Mouse (Mus musculus) neural tube, embryonic 11.5 days (tissue): ENCODE results near the gene Ccdc8. TPM values are rescaled to one million over a fixed set of nuclear protein-coding genes. Genes with fewer than 3 reads are reported as not detected.

Experiments used
- ATAC-seq: fragments of 200-750 bp; cut with Nextera tagmentation; 2 replicates; pipeline ENCODE4 v1.8.0; 2017; ENCODE audit warnings: moderate number of reproducible peaks, mild to moderate bottlenecking, moderate TSS enrichment, moderate library complexity; ENCODE audit not compliant: insufficient read depth, low FRiP score, low TSS enrichment
- DNase-seq: peaks from one replicate; pipeline ENCODE4 v3.0.0-alpha.2; 2015; ENCODE audit warnings: low spot score
- H3K27ac ChIP-seq: fragments of 300-500 bp; sonication (generic); 2 replicates; pipeline ENCODE4 v1.5.1; 2014; ENCODE audit warnings: low read depth, mild to moderate bottlenecking, low read length
- H3K27me3 ChIP-seq: fragments of 300-500 bp; sonication (generic); 2 replicates; pipeline ENCODE4 v1.6.1; 2014; ENCODE audit warnings: mild to moderate bottlenecking, low read length, mixed read lengths; ENCODE audit not compliant: control insufficient read depth, insufficient read depth
- H3K36me3 ChIP-seq: fragments of 300-500 bp; sonication (generic); 2 replicates; pipeline ENCODE4 v1.6.1; 2014; ENCODE audit warnings: mild to moderate bottlenecking, low read length, moderate library complexity, mixed read lengths; ENCODE audit not compliant: control insufficient read depth, insufficient read depth
- H3K4me1 ChIP-seq: fragments of 300-500 bp; sonication (generic); 2 replicates; pipeline ENCODE4 v1.6.1; 2014; ENCODE audit warnings: low read length, mixed read lengths; ENCODE audit not compliant: control insufficient read depth, insufficient read depth
- H3K4me2 ChIP-seq: fragments of 300-500 bp; sonication (generic); 2 replicates; pipeline ENCODE4 v1.6.1; 2014; ENCODE audit warnings: low read depth, mild to moderate bottlenecking, moderate library complexity
- H3K4me3 ChIP-seq: fragments of 300-500 bp; sonication (generic); 2 replicates; pipeline ENCODE4 v1.5.1; 2014; ENCODE audit warnings: low read depth, low read length
- H3K9ac ChIP-seq: fragments of 300-500 bp; sonication (generic); 2 replicates; pipeline ENCODE4 v1.6.1; 2014; ENCODE audit warnings: mild to moderate bottlenecking, low read length
- H3K9me3 ChIP-seq: fragments of 300-500 bp; sonication (generic); 2 replicates; pipeline ENCODE4 v1.6.1; 2016; ENCODE audit warnings: low read length; ENCODE audit not compliant: control insufficient read depth
- WGBS: fragments of 180-500 bp; shearing (Covaris S2); extraction: QIAGEN DNeasy Blood & Tissue Kit; methylation state at CpG from one replicate; pipeline ENCODE4 v1.1.7; 2014; 5-methylcytosine and 5-hydroxymethylcytosine counted together
- polyA plus RNA-seq: library from polyadenylated mRNA; unstranded; fragments of >200 nt; fragmentation: Nextera tagmentation; extraction: Ambion mirVana; gene quantifications from 2 replicates; pipeline ENCODE4 v1.2.1, GENCODE M21; 2014

Ccdc8 gene
- polyA plus RNA-seq, 1 experiment from 2014 or later, result 16.9 TPM

GRCm38 (mm10) chr7:17015381-17015780, 22.9 kb downstream of the Ccdc8 start:
- WGBS, result 83% methylated on average over 6 of the region's 6 CpGs
- DNase-seq (no peak), ATAC-seq (no peak)
- Histone ChIP-seq H3K9ac (no peak overlapping the region), H3K36me3 (peaks cover 34% of the 10 kb centered on the region), H3K4me3 (no peak overlapping the region), H3K4me1 (no peaks in the 10 kb centered on the region), H3K9me3 (no peaks in the 10 kb centered on the region), H3K27ac (no peak overlapping the region), H3K4me2 (no peak overlapping the region), H3K27me3 (no peaks in the 10 kb centered on the region)

- Histone ChIP-seq H3K4me2 (no peak overlapping the region), H3K4me3 (no peak overlapping the region), H3K9me3 (no peaks in the 10 kb centered on the region), H3K36me3 (peaks cover 38% of the 10 kb centered on the region), H3K4me1 (no peaks in the 10 kb centered on the region), H3K27ac (no peak overlapping the region), H3K27me3 (no peaks in the 10 kb centered on the region), H3K9ac (no peak overlapping the region)
- 96% methylated on average over 1 of the region's 1 CpGs for WGBS
- ATAC-seq (no peak), DNase-seq (no peak)
Observed at GRCm38 (mm10) chr7:17017036-17017435, 24.5 kb downstream of the Ccdc8 start.

- Histone ChIP-seq H3K9me3 (no peaks in the 10 kb centered on the region), H3K4me3 (no peak overlapping the region), H3K27me3 (no peaks in the 10 kb centered on the region), H3K9ac (no peak overlapping the region), H3K36me3 (peaks cover 38% of the 10 kb centered on the region), H3K27ac (no peak overlapping the region), H3K4me2 (no peak overlapping the region), H3K4me1 (no peaks in the 10 kb centered on the region)
- ATAC-seq (no peak), DNase-seq (no peak)
- WGBS, result 87% methylated on average over 2 of the region's 2 CpGs
Observed at GRCm38 (mm10) chr7:17017921-17018320, 25.4 kb downstream of the Ccdc8 start.

DNA sequence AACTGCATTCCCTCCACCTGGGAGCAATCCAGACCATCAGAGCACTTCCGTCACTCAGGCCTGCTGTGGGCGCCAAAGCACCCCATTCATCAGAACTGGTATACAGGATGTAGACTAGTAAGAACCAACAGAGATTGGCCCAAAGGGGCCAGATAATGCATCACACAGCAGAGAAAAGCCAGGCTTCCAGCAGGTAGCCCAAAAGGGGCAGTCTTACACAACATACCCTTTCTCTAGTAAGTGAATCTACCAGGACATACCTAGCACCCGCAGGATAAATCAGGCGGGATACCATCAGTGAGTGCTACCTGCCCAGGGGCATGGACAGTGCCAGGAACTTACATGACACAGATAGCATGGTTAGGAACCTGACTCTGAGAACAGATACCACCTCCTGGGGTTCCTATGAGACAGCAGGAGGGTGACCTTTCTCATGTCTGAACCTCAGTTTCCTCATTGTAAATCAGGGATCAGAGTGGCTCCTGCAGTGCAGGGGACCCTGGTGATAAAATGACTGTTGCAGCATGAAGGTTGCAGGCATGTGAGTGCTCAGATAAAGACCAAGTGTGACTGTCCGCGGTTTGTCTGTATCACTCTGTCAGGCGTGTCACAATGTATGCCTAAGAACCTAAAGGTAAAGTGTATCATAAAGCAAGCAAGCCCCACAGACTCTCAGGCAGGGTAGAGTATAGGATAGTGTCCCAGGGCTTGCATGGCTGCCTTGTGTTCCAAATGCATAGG, 27.1 kb downstream of the Ccdc8 start:
- H3K4me3 ChIP-seq, result no peak overlapping the region
- H3K9ac ChIP-seq, result no peak overlapping the region
- H3K4me1 ChIP-seq, result no peaks in the 10 kb centered on the region
- H3K4me2 ChIP-seq, result no peak overlapping the region
- peaks cover 31% of the 10 kb centered on the region for H3K36me3 ChIP-seq
- no peaks in the 10 kb centered on the region for H3K27me3 ChIP-seq
- no peak for DNase-seq
- no peak overlapping the region for H3K27ac ChIP-seq
- no peaks in the 10 kb centered on the region for H3K9me3 ChIP-seq
- WGBS, result 89% methylated on average over 7 of the region's 7 CpGs
- ATAC-seq, result no peak

GRCm38 (mm10) chr7:17022176-17022575, 29.7 kb downstream of the Ccdc8 start:
- no peak overlapping the region for H3K4me2 ChIP-seq
- no peak overlapping the region for H3K27ac ChIP-seq
- ATAC-seq, result no peak
- no peaks in the 10 kb centered on the region for H3K9me3 ChIP-seq
- peaks cover 18% of the 10 kb centered on the region for H3K36me3 ChIP-seq
- H3K4me3 ChIP-seq, result no peak overlapping the region
- 96% methylated on average over 15 of the region's 15 CpGs for WGBS
- peaks cover 9% of the 10 kb centered on the region for H3K4me1 ChIP-seq
- no peaks in the 10 kb centered on the region for H3K27me3 ChIP-seq
- no peak overlapping the region for H3K9ac ChIP-seq
- DNase-seq, result no peak

DNA sequence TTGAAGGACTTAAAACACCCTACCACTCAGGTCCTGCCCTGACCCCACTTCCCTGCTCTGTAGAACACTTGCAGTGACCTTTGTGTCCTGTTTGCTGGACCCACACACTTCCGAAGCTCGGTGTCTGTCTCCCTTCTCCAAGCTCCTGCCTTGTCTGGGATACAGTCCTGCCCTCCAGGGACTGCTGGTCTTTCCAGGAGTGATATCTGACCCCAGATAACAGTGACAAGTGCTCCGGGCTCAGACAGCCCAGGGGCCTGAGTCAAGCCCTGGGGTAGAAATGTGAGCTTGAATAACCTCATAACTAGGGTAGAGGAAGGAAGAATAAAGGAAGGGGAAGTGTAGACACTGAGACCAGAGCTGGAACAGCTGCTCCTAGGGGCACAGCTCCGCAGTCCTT, 31.2 kb downstream of the Ccdc8 start:
- Histone ChIP-seq H3K9me3 (no peaks in the 10 kb centered on the region), H3K4me1 (peaks cover 9% of the 10 kb centered on the region), H3K27me3 (no peaks in the 10 kb centered on the region), H3K4me2 (no peak overlapping the region), H3K36me3 (peaks cover 15% of the 10 kb centered on the region), H3K27ac (no peak overlapping the region), H3K9ac (no peak overlapping the region), H3K4me3 (no peak overlapping the region)
- DNase-seq (no peak), ATAC-seq (no peak)
- WGBS, result 86% methylated on average over 4 of the region's 4 CpGs

DNA sequence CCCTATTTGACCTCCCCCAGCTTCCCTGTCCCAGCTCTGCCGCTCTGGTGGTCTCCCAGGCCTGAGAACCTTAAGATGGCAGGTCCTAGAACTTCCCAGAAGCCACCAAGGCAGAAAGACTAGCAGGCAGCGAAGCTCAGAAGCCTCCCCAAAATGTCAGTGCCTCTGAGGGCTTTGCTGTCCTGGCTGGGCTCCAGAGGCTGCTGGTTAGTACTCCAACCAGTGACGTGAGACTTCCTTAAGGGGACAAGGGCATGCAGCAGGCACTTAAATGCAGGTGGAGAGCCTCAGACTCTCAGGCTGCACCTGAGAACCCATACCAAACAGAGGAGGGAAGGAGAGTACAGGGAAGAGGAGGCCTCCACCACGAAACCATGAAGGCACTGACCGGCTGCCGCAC, 31.6 kb downstream of the Ccdc8 start:
- 91% methylated on average over 6 of the region's 6 CpGs for WGBS
- Histone ChIP-seq H3K9me3 (no peaks in the 10 kb centered on the region), H3K27me3 (no peaks in the 10 kb centered on the region), H3K36me3 (peaks cover 15% of the 10 kb centered on the region), H3K4me2 (no peak overlapping the region), H3K9ac (no peak overlapping the region), H3K27ac (no peak overlapping the region), H3K4me3 (no peak overlapping the region), H3K4me1 (peaks cover 9% of the 10 kb centered on the region)
- DNase-seq (no peak), ATAC-seq (no peak)

DNA sequence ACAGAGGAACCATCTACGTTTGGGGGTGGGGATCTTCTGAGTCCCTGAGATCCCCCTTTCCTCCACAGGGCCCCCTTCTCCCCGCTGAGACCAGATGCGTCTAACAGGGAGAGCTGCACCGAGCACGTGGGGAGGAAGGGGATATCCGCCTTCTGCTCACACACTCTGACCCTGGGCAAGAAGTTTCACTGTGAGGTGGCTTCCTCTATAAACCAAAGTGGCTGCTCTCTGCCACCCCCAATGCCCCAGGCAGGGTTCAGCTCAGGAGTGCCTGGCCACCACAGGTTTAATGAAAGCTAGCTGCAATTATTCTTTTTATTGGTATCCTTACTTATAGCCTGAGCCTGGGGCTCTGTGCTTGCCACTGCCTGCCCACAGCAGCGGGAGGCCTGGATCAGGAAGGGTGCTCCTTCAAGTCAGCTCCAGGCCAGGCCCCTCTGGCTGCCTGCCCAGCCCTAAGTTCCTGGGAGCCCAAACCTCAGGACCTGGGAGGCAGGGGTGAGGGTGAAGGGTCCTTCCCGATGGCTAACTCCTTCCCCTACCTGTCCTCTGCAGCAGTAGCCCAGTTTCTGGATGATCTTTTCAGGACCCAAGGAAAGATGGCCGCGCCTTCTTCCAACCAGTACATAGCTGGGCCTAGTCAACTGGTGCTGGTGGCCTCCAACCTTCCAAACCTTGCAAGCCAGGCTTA, 32.5 kb downstream of the Ccdc8 start:
- ATAC-seq (no peak), DNase-seq (no peak)
- no peaks in the 10 kb centered on the region for H3K27me3 ChIP-seq
- H3K4me2 ChIP-seq, result no peak overlapping the region
- WGBS, result 90% methylated on average over 10 of the region's 10 CpGs
- H3K4me3 ChIP-seq, result no peak overlapping the region
- H3K9me3 ChIP-seq, result no peaks in the 10 kb centered on the region
- peaks cover 9% of the 10 kb centered on the region for H3K4me1 ChIP-seq
- no peak overlapping the region for H3K27ac ChIP-seq
- H3K9ac ChIP-seq, result no peak overlapping the region
- peaks cover 12% of the 10 kb centered on the region for H3K36me3 ChIP-seq

- Histone ChIP-seq H3K27ac (no peak overlapping the region), H3K36me3 (peaks cover 9% of the 10 kb centered on the region), H3K9me3 (no peaks in the 10 kb centered on the region), H3K4me3 (no peak overlapping the region), H3K27me3 (no peaks in the 10 kb centered on the region), H3K9ac (no peak overlapping the region), H3K4me2 (no peak overlapping the region), H3K4me1 (peaks cover 9% of the 10 kb centered on the region)
- WGBS, result 84% methylated on average over 4 of the region's 4 CpGs
- DNase-seq (no peak), ATAC-seq (no peak)
Observed at GRCm38 (mm10) chr7:17025505-17025894, 33.0 kb downstream of the Ccdc8 start.
